Mouse (Mus musculus): ENCODE results near the gene Afdn.
"Not testable (repeated sequence)": the region's sequence is repeated elsewhere in the genome, so short reads cannot be mapped to it uniquely, and the experiment has no call there.

The Afdn gene

DNA sequence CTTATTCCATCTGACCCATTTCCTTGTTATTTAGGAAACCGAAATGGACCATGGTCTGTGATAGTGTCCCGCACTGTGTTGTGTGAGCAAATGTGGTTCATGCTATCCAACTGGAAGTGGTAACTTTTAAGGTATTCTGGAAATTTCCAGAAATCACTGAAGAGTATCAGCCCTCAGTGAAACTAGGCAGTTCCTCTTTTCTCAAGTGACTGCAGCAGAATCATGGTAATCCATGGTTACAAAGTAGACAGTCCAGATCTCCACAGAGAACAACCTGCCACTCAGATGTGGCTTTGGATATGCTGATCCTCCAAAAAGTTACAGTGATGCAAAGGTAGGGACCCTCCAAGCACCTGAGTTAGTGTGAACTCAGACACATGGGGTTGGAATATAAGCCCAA is 21.4 kb upstream of the Afdn start:
- no peak for DNase-seq (ENCODE audit: low read depth, low spot score)

- no peak for DNase-seq (ENCODE audit: low read depth, low spot score)
These were observed 20.4 kb upstream of the Afdn start for GRCm38 (mm10) chr17:13739981-13740380.

DNA sequence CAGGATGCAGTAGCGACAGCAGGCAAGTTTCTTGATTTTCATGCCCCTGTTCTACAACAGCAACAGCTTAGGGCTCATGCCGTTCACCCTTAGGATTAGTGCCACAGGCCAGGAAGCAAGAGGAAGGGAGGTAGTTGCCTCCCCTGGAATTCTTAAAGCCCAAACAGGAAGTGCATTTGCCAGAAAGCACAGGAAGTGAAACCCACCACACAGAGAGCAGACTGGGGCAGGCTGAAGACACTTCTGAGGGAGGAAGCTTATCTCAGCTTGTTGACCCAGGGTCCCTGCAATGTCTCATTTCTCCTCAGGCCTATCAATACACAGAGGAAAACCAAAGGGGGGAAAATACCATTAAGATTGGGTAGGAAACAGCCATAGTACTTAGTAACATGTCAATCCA is 19.5 kb upstream of the Afdn start:
- no peak for DNase-seq (ENCODE audit: low read depth, low spot score)

DNA sequence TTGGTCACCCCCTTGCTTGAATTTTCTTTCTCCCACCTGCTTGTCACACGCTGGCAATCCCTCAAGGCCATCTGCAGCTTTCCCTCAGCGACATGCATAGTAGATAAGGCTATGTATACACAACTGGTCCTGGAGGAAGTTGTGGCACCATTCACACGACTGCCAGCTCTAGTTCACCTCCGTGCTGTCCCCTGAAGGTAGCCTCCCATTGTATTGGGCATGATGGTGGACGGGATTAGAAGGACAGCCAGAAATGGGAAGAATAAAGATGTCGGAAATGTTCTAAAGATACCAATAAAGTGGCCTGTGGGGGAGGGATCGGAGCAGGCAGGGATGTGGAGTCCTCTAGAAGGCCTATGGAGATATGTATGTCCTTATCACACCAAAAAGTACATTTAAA is 18.7 kb upstream of the Afdn start:
- DNase-seq (ENCODE audit: low read depth, low spot score) = no peak

- DNase-seq (ENCODE audit: low read depth, low spot score) = no peak
These were observed 18.0 kb upstream of the Afdn start for GRCm38 (mm10) chr17:13742334-13742733.

DNA sequence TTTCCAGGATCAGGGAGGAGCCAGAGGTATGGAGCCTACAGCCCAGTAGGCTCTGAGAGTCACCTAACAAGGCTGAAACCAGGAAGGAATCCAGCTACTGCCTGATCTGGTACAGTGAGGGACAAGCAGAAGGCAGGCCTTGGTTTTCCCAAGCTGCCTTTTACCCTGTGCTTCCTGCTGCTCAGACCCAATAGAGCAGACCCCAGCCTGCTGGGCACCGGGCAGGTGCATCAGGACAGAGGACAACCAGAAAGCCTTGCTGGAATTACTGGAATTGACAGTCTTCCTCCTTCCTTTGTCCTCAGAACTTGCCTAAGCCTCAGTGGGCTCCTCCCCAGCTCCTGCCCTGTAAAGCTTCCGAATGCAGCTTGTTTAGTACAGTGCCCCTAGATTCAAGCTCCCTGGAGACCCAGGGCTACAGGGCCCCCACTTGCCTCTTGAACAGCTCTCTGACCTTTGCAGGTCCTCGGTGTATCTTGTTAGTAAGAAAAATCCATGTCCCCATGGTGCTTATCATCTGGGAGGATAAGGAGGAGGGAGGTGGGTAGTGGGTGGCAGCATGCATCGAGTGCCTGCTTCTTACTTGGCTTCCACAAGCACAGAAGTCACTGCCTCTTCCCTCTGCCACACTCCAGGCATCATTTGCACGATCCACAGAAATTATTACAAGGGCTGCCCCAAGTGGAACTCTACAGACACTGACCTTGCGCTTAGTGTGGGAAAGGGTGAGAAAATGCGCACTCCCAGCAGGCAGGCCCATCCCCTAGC is 17.2 kb upstream of the Afdn start:
- DNase-seq (ENCODE audit: low read depth, low spot score) = no peak

- DNase-seq (ENCODE audit: low read depth, low spot score) = no peak
These were observed 16.6 kb upstream of the Afdn start for GRCm38 (mm10) chr17:13743709-13744079.

DNA sequence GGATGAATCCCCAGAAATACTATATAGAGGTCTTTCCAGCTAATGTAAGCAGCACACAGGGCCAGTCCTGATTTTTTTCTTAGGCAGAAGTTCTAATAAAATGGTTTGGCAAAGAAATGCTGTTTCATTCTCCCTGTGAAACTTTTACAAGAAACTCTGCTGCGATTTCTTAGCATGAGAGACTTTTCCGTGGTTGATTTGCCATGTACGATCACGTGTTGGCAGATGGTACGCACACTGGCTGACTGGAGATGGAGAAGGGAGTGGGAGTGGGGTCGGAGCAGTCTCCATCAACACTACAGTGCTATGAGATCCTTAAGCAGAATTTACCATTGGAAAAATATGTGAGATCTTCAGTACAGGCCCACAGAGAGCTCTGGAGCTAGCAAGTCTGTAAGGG is 16.1 kb upstream of the Afdn start:
- DNase-seq (ENCODE audit: low read depth, low spot score) = no peak

DNA sequence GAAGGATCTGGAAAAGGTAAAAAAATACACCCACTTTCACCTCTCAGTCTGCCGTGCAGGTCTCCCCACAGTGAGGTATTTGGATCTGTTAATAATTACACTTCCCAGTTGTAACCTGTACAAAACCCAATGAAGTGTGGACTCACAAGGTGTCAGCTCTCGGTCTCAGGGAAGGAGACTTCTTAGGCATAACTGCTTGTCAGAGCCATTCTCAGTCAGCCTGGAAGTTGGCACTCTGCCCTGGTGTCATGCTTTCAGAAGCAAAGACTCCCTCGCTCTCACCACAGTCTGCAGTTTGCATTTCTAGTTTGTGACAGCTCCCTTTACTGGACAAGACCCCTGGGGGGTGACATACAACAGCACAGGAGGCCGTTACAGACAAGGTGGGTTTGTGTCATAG is 15.5 kb upstream of the Afdn start:
- DNase-seq (ENCODE audit: low read depth, low spot score) = no peak

DNA sequence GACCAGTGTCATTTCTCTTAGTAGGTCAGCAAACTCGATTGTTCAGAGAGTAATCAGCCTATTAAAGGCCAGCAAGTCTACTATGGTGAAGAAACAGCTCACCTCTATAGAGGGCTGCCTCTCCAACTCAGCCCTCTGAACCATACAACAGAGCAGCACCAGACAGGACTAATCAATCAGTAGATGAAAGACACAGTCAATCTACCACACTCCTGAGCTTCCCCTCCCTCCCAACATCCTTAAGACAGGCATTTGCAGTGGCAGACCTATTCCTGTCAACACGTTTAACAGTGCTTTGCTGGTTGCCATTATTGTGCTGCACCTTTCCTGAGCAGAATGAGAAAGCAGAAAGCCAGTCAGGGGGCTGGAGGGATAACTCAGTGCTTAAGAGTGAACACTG is 15.0 kb upstream of the Afdn start:
- no peak for DNase-seq (ENCODE audit: low read depth, low spot score)

DNA sequence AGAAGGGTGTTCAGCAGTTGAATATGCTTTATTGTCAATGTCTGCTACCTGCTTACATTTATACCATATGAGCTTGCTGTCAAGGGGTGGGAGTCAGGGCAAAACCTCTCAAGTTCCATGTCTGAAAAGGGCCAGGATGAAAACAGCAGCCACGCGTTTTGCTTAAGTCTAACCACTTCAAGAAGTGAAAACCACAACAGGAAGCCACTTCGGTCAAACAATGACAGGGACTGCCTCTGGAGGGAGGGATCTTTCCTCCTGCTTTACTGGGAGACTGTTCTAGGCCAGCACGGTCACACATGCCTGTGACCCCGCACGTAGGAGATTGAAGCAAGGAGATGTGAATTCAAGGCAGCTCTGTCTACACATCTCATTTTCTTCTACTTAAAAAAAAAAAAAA is 14.0 kb upstream of the Afdn start:
- no peak for DNase-seq (ENCODE audit: low read depth, low spot score)

GRCm38 (mm10) chr17:13747681-13748080 is 12.7 kb upstream of the Afdn start:
- no peak for DNase-seq (ENCODE audit: low read depth, low spot score)

DNA sequence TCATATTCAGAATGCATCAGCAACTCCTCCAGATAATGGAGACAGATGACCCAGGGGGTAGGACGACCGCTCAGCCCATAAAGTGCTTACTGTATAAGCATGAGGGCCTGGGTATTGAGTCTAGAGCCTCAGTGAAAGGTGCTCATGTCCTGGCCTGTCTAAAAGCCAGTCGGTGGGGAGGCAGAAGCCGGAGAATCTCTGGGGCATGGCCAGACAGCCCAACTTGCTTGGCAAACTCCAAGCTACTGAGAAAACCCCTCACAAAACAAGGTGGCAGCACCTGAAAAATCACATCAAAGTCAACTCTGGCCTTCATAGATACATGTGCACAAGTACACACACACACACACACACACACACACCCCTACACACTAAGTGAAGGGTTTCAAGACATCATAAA is 11.3 kb upstream of the Afdn start:
- no peak for DNase-seq (ENCODE audit: low read depth, low spot score)

GRCm38 (mm10) chr17:13753918-13754317 is 6.4 kb upstream of the Afdn start:
- no peak for DNase-seq (ENCODE audit: low read depth, low spot score)

DNA sequence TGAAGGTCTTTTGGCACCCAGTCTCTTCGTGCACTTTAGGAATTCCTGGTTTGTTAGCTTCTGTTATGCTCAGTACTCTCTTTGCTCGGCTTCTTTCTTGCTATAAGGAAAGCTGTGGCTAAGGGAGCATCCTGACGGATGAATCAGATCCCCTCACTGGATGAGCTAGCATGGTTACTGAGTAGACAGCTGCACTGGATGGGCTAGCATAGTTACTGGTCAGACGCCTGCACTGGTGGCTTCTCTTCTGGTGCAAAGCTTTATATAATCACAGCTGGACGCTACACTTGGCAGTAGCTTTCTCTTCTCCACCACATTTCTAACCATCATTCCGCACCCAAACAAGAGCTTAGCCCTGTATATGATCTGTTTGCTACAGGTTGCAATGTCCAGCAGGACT is 5.4 kb upstream of the Afdn start:
- no peak for DNase-seq (ENCODE audit: low read depth, low spot score)

- DNase-seq (ENCODE audit: low read depth, low spot score) = no peak
These were observed 1.8 kb upstream of the Afdn start for GRCm38 (mm10) chr17:13758586-13758985.

DNA sequence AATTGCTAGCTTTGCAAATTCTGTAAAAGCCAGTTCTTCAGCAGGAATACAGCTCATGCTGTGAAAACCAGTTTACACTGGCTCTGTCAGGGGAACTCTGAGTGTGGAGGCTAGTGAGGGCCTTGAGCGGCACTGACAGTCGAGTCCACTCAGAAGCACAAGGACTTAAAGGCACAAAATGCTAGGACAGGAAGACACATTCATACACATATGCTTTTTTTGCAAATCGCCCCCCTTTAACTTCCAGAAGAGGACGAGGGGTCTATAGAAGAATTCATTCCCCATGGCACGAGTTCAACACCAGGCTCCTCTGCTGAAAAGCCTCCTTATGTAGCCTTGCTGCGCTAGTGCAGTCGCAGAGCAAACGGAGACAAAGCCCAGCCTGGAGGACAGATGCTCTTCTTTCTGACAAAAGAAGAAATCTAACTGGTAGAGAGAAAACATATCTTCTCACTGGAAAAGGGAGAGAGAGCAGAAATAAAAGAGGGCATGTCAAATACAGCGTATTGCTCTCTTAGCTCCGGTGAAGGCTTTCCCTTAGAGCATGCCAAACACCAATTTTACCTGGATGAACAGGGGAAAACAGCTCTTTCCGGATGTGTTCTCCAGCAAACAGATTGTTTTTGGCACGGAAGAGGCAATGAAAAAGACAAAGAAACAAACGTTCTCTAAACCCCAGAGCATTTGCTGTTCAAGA is 1.0 kb upstream of the Afdn start:
- DNase-seq (ENCODE audit: low read depth, low spot score) = peak; percentile 58

- DNase-seq (ENCODE audit: low read depth, low spot score) = no peak
These were observed 388 bp downstream of the Afdn start for GRCm38 (mm10) chr17:13760675-13761178.

DNA sequence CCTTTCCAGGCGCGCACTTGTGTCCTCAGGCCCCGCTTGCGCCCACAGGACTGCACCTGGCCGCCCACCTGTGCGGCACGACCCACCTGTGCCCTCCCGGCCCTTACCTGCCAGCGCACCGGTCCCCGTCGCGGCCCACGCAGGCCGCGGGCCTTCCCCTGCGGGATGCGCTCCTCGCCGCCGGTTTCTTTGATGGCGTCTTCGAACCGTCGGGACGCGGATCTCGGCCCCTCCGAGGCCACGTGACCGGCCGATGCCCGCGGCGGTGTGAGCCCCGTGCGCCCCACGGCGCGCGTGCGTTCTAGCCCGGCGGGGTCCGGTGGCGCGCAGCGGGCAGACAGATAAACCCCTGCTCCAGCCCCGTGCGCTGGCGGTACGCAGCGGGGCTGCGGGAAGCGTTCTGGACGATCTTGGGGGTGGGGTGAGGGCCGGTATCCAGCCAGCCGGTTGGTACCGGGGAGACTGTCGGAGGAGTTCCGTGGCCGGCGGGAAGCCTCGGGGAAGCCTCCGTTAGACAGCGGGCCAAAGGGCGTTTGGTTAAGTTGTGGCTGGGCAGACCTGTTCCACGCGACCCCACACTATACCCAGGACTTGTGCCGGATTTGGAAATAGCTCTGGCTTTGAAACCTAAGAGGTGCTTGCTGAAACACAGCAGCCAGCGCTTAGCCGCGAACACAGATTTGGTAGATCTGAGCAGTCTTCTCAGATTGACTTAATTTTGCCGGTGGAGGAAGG is 1.0 kb downstream of the Afdn start, which contains the start of gene Tcte2:
Gene Tcte2, minus strand, starts transcription at position 647 of the 735 bp plus-strand sequence.
- no peak for DNase-seq (ENCODE audit: low read depth, low spot score)

DNA sequence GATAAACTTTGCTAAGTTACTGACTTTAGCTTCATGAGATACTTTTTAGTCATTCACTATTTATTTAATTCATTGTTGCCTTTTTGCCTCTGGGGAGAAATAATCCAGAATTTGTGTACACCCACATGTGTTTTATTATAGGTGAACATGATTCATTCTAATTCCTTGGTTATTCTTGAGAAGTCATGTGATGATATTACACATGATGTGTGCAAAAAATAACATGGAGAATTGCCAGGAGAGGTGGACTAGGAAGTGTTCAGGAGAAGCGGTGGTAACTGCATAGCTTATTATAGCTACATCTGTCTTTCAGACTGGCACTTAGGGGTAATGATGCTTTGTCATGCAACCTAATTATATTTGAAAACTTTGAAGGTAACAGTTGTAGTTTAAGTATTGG is 3.5 kb downstream of the Afdn start:
- DNase-seq (ENCODE audit: low read depth, low spot score) = no peak

DNA sequence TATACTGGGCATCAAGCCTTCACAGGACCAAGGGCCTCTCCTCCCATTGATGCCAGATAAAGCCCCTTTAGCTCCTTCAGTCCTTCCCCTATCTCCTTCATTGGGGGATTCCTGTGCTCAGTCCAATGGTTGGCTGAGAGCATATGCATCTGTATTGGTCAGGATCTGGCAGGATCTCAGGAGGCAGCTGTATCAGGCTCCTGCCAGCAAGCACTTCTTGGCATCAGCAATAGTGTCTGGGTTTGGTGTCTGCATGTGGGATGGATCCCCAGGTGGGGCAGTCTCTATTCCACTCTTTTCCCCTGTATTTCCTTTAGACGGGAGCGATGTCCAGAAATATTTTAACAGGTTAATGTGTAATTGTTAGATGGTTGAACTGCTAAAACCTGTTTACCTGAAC is 4.6 kb downstream of the Afdn start:
- DNase-seq (ENCODE audit: low read depth, low spot score) = not testable (repeated sequence)

DNA sequence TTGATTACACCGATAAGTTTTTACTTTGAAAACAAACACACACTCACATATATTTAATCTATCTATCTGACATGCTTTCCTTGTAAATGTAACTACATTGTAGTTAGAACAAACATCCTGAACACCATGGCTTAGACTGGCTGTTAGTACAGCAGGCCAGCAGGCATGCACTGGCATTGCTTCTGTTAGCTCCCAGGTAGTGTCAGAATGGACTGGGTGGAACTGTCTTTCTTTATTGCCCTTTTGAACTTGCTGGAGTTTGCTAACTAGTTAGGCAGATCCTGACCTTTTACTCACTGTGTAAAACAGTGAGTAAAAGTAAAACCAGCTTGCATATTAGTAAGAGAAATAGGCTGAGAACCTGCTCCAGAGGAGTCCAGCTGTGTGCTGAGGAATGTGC is 8.2 kb downstream of the Afdn start:
- no peak for DNase-seq (ENCODE audit: low read depth, low spot score)

DNA sequence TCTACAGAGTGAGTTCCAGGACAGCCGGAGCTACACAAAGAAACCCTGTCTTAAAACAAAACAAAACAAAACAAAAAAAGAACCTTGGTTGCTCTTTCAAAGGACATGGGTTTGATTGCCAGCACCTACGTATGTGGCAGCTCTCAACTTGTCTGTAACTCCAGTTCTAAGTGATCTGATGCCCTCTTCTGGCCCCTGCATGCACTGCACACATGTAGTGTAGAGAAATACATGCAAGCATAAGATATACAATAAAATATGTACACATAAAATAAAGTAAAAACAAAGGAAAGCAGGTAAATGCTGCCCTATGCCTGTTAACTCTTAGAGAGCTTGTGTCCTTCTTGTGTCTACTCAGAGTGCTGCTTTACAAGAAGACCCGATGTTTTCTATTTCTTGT is 8.9 kb downstream of the Afdn start:
- no peak for DNase-seq (ENCODE audit: low read depth, low spot score)

Data from brain, embryonic 18.5 days (tissue).